Mouse (Mus musculus) layer of hippocampus, adult 8-10 months (tissue): Measurements from ENCODE around the gene Gm12184. TPM values are rescaled to one million over a fixed set of nuclear protein-coding genes. Genes with fewer than 3 reads are reported as not detected.
"Not testable (repeated sequence)": the region's sequence is repeated elsewhere in the genome, so short reads cannot be mapped to it uniquely, and the experiment has no call there.

ENCODE experiments used
- DNase-seq, 2 experiments: peaks; one replicate each; pipeline ENCODE4 v3.0.0; 2022; ENCODE audit warnings: low spot score in 2 of 2
- total RNA-seq, 4 experiments: library from RNA; stranded (reverse); gene quantifications; 2 replicates each; pipeline ENCODE4 v1.2.4; 2022

The Gm12184 gene
- total RNA-seq: 1 to 10 TPM in 2 of 4 experiments, under 1 TPM in 2; 0.40 to 3.0 (median 1.0) TPM

DNA sequence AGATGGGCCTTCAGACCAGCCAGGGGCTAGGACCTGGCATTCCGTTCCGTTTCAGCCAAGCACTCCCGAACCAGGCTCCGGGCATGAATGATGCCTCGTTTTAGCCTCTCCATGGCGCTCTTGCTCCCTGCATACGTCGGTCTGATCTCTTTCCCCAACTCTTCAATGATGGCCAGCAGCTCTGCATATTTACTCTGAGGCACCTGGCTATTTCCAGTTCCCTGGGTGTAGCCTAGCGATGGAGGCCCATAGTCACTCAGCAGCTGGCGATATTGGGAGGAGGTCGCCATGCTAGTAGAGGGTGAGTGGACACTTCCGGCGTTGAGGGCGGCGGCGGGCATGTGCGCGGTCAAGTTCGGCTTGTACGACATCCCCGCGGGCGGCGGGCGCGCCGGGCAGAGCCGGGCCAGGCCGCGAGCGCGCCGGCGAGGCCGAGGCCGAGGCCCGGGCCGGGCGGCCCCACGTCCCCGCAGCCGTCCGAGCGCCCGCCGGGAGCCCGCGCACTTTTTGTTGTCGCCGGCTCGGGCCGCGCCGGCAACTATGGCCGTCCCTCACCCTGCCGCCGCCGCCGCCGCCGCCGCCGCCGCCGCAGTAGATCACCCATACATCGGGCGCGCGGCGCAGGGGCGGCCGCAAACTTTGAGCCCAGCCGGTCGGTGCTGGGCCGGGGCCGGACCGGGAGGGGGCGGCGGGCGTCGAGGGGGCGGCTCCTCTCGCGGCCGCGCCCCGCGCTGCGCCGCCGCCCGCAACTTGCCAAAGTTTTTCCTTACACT is at the start of gene Gm12184, which contains the start of gene Trim7:
Gene Gm12184 (minus strand): TSS at position 677 of the 773 bp plus-strand sequence.
Gene Trim7 (plus strand): TSS at position 162 of the 773 bp plus-strand sequence.
- DNase-seq: not testable (repeated sequence)

DNA sequence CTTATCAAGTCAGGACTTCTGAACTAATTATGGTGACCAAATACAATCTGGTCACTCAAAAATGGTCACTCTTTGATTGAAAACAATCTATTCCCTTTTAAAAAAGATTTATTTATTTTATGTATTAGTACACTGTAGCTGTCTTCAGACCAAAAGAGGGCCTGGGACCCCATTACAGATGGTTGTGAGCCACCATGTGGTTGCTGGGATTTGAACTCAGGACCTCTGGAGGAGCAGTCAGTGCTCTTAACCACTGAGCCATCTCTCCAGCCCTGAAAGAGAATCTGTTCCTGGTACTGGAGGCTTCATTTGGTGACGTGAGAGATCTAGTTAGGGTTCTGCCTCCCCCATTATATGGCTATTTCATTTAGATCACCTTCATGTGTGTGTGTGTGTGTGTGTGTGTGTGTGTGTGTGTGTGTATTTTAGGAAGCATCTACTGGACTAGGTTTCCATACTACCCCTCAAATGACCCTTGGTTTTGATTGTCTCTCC is 48.9 kb upstream of the Gm12184 start:
- DNase-seq: not testable (repeated sequence)

DNA sequence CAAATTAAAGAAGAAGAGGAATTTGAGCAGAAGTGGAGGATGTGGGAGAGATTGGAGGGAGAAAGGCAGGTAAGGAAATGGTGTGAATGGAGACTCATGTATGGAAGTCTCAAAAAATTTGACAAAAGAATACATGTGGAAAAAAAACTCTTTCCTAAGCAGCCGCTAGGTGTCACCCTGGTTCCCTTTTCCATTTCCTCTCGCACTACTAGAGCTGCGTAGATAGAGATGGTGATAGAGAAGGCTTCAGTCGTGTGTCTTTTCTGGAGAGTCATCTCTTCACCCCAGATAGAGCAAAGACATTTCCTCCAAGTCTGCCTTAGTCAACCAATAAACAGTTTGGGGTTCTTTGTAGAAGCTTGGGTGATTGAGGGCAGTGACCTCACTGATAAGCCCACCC is 48.0 kb upstream of the Gm12184 start:
- DNase-seq: peak in 1 of 2 experiments; percentile 50

DNA sequence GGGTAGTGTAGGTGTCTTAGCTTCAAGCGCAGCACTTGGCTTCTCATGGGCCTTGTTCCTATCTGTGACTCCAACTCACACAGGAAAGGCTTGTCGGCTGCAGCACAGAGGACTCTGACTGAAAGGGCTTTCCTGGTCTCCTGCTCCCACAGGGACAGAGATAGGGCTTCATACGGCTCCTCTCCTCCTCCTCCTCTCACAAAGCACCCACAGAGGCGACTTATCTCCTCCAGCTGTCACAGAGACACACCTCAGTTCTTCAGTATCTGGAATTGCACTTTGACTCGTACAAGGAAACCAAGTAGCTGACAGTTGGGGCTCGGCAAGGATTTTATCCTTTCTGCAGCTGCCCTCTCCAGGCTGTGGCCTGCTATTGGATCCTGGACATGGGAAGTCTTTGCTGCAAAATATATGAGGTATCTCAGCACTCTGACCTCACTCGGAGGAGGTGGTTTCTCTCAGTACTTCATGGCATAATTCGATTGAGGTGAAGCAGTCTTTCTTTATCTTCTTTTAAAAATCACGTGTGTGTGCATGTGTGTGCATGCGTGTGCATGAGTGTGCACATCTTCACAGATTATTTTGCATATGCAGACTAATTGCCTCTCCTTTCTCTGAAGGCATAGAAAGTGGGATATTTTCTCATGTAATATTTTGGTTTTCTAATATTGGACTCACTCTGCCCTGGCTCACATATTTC is 47.3 kb upstream of the Gm12184 start:
- no peak for DNase-seq

DNA sequence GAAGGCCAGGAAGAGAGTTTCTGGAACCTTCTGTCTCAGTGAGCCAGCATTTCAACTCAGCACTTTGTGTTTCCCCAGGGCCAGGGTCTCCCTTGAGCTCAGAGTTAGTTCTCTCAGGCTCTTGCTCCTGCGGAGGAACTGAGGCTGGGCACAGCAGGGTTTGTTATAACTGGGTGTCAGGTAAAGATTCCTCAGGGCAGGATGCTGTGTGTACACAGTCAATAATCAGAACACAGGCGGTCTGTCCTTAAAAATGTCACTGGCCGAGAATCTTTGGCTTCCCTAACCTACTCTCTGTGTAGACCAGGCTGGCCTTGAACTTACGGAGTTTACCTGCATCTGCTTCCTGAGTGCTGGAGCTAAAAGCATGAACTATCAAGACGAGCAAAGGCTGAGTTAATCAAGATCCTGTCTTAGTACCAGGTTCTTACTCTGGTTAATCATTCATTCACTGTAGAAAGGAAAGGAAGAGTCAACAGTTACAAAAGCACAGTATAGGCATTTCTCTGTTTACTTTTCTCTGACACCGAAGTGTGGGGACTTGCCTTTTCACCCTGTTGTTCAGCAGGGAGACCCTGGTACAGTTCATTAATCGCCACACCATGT is 46.3 kb upstream of the Gm12184 start:
- DNase-seq: no peak

DNA sequence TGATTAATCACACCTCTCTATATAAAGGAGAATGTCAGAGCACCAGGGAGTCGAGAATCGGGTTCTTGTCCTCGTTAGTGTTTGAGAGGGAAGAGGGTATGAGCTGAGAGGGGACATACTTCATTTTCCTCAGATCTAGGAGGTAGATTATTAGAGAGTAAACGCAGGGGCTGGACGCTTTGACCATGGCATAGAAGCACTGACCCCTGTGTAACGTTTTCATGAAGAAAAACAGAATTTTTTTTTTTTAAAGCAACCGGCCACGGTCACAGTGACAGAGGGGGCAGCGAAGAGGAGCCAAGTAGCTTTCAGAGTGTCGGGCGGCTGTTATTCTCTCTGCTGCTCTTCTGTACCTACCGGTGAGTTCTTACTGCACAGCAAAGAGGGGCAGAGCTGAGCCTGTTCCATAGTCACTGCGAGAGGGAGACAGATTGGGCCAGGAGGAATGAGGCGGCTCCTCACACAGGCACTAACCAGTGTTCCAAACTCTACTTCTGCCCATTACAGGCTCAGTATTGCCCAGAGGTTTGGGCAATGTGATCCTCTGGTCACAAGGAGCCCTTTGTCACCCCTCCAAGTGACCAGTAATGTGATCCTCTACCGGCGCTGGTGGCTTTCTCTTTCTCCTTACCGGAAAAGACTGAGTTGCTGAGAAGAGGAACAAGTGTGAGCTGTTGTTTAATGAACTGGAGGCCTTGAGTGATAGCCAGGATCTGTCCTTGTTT is 45.5 kb upstream of the Gm12184 start:
- peak; percentile 33 to 39 for DNase-seq

DNA sequence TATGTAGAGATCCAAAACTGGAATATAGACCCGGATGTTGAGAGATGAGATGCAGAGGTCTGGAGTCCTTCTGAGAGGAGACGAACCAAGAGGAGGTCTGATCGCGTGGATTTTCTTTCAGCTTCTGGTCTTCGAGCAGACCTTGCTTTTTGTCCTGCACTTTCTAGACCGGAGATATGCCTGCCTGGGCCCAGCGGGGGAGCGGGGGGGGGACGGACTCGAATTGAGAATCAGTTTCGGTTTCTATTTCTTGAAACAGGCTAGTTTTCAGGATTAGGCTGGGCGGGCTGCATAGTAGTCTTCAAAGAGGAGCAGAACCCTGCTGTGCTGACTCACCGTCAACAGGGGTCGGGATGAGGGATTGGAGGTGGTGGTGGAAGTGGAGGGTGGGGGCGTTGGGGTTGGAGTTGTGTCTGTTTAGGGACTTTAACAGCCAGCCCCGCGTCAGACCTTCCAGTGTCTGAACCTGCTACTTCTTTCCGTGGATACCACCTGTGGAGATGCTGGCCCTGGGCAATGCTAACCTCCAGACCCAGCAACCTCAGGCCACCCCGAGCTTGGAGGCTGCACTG is 44.8 kb upstream of the Gm12184 start, which contains the start of gene Irgm1:
Gene Irgm1 (minus strand): TSS at position 483 of the 572 bp plus-strand sequence.
- peak in 1 of 2 experiments; percentile 16 for DNase-seq

DNA sequence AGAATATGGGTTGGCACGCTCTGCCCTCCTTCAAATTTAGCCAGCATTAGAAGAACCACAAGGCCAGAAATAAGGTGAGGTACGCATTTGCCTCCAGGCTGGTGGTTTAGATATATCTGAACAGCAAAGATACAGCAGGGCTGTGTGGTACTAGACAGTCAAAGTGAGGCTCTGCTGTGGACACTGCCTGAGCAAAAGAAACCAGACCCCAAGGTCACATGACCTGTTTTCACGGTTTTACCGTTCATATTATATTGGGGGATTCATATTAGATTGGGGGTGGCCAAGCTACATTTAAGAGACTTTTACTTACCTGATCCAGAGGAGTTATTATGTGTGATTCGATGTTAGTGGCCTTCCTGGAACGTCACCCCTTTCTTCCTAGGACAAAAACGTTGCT is 44.3 kb upstream of the Gm12184 start:
- no peak for DNase-seq

DNA sequence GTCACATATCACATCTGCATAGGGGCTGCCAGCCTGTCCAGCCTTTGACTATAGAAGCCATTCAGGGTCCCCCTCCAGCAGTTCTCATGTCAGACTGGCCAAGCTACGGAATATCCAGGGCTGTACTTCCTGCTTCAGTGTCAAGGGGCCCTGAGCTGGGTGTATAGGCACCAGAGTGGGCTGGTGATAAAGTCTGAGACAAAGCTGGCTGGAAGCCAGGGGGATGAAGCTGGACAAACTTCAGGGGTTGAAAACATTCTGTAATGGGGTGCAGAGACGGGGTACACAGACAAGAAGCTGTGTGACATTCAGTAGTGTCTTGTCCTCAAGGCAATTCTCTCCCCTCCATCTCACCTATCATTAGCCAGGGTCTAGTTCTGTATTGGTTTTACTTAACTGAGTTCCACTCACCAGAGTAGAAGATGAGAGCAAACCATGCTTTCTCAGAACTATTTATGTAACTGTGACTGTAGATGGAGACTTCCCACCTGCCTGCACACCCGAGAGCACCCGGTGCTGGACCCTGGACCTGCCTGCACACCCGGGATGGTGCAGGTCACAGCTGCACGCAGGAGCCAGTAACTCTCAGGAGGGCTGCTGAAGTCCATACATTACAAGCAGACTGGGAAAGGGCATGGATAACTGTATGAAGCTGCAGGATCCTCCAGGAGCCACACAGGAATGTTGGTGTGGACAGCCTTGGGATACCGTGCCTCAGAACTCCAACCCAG is 43.1 kb upstream of the Gm12184 start:
- no peak for DNase-seq

DNA sequence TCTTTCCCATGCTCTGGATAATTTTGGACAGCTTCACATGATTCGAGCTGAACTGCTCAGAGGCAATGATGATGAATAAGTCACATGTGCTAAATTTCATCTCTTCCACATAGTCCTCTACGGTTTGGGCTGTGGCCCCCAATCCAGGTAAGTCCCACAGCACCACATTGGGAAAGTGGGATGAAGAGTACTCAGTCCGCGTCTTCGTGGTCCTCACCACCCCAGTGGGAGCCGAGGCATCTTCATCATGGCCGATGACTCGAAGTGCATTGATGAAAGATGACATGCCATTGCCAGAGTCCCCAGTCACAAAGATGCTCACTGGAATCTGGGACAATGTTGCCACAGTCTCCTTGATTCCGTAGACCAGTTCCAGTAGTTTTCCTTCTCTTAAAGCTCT is 40.0 kb upstream of the Gm12184 start:
- DNase-seq: no peak

DNA sequence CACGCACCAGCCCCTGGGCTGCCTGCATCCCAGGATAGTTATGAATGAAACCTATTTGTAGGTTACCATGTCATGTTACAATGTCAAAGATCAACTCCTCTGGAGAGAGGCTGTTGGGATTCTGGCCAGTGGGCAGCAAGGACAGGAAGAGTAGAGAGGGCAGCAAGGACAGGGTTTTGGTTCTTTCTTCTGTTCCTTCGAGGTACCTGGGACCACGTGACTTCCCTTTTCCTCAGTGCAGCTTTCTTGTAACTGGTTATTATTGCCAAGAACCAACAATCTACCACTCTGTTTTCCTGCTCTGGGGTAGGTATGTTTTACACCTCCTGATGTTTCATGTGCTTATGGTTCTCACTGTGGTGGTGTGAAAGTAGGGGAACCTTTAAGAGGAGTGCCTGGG is 37.4 kb upstream of the Gm12184 start:
- DNase-seq: no peak

DNA sequence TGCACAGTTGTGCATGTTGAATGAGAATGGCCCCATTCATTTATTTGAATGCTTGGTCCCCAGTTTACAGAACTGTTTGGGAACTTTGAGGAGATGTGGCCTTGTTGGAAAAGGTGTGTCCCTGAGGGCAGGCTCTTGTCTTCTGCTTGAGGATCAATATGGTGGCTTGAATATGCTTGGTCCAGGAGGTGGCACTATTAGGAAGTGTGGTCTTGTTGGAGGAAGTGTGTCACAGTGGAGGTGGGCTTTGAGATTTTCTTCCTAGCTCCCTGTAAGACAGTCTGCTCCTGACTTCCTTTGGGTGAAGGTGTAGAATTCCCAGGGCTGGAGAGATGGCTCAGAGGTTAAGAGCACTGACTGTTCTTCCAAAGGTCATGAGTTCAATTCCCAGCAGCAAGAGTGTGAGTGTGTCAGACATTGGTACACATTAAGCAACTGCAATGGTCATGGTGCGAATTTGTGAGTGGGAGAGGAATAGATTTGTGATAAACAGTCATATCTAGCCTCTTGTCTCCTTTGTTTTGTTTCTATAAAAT is 36.4 kb upstream of the Gm12184 start:
- no peak for DNase-seq

DNA sequence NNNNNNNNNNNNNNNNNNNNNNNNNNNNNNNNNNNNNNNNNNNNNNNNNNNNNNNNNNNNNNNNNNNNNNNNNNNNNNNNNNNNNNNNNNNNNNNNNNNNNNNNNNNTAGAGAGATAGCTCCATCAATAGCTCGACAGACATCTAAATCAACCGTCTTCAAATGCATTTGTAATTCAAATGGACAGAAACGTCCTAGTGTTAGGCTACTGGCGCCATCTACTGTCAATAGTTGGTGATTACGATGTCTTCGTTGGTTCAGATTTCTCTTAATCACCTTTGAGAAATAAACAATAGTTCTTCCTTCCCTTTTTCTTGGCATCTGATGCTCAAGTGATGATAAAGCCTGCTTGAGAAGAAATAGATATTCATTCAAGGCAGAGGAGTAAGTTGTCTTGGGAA is 32.6 kb upstream of the Gm12184 start:
- peak in 1 of 2 experiments; percentile 63 for DNase-seq

DNA sequence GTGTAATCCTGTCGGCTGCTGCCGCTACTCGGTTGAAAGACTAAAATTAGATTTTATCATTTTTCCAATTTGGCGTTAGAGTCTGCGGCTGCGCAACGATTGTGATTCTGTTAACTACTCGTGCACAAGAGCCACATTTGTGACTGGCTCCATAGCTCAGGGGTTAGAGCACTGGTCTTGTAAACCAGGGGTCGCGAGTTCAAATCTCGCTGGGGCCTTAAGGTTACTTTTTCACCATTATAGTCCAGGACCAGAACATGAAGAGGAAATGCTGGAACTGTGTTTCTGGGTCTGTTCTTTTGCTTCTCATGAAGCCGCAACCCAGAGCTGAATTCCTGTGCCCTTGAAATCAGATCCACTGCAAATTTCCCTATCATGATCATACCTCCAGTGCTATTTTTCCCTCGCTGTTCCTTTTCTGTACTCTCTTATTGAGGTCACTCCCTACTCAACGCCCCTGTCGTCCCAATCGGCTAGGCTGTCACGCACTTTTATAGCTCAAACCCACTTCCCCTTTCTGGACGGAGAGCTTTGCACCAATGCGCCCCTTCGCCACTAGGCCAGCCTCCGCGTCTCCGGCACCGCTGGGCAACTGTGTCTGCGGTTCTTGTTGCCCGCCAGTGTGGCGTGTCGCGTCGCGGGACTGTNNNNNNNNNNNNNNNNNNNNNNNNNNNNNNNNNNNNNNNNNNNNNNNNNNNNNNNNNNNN is 27.2 kb upstream of the Gm12184 start:
- DNase-seq: peak; percentile 87 to 97

DNA sequence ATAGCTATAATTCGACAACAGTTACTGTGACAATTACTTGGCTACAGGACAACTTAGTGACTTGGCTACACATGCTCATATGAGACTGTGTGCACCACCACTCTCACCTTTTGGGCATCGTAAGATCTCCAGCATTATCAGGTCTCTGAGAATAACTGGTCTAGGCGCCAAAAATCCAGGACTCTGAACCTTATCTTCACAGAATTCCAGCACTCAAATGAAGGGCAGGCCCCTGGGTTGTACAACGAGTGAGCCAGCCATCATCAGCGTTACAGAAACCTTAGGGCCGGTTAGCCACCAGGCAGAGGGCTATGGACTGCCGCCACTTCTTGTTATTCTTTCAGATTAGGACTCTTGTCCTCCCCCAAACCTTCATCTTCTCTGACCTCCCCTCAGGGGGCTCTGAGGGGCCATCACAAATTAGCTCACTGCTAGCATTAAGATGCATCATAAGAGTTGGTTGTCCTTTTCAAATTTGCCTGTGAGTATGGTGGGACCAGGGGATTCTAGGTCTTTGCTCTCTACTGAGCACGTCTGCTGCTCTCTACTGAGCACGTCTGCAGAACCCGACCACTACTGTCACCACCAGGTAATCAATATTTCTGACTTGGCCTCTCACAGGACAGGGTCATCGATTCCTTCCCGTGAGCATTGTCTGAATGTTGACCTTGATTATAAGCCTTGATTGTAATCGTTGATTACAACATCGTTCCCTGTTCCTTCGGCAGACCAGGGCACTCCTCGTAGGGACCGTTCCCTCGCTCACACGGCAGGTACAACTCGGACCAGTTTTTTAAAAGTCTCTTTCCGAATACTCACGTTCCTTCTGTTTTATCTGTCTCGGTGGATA is 26.4 kb upstream of the Gm12184 start:
- DNase-seq: no peak

DNA sequence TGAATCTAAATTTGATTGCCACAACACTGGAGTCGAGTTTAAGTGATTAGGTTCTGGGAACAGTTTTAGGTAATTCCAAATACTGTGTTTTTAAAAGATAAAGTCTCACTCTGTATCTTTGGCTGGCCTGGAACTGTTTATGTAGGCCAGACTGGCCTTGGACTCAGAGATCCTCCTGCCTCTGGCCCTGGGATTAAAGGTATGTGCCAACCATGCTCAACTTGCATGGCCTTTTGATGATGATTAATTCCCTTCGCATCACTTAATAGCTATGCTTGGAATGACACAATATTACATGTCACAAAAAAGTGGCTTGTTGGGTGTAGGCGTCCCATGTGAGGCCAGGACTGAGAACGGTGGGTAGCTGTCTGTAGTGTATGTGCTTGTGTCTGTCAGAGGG is 25.7 kb upstream of the Gm12184 start:
- DNase-seq: no peak

DNA sequence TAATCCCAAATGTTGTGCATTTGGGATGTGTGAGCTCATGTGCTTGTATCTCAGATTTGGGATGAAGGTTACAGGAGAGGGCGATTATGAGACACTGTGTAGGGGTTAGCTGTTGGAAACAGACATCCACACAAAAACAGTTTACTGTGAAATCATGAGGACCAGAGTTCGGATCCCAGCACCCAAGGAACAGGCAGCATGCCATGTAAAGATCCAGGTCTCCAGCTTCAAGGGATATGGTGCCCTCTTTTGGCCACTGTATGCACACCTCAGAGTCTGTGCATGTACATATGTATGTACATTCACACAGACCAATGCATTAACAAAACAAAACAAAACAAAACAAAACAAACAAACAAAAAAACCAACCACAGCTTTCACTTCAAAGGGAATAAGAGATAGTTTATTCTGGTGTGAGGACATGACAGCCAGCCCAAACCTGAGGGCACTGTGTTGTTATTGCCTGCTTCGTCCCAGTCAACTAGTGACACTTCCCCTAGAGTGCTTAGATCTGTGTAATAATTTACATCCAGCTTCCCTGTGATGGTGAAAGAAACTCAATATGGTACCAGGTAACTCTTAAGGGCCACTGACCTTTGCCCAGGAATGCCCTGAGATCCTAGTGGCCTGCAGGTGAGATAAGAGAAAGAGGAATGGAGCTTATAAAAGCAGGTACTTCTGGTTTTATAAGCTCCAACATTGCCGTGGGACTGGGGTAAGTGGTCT is 25.0 kb upstream of the Gm12184 start:
- no peak for DNase-seq

DNA sequence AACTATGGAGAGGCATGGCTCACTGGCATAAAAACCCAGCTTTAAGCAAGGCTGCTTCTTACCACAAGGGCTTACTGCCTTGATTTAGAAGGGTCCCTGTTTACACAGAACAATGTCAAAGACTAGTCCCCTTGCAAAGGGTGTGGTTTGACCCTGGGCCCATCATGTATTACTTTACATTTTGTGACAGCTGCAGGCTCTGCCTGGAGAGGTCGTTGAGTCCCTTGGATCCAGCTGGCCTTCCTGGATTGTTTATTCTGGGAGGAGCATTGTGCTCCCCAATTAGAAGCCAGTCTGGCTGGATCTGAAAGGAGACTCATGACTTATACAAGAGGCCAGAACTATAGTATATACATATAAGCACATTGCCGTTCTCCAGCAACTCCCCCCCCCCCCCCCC is 23.8 kb upstream of the Gm12184 start:
- DNase-seq: no peak
